Mouse (Mus musculus) WW6 (cell line): Measurements from ENCODE around the gene Gm9803.

Source experiments
- DNase-seq: peaks from one replicate; pipeline ENCODE4 v3.0.0-alpha.2; 2013; ENCODE audit warnings: low read depth, low spot score

Gm9803 gene

GRCm38 (mm10) chr10:43512976-43513375, 10.9 kb upstream of the Gm9803 start:
- DNase-seq: no peak

GRCm38 (mm10) chr10:43516992-43517660, 6.8 kb upstream of the Gm9803 start:
- DNase-seq: no peak

GRCm38 (mm10) chr10:43517836-43518235, 6.0 kb upstream of the Gm9803 start:
- DNase-seq: no peak

- no peak for DNase-seq
Measured at GRCm38 (mm10) chr10:43518368-43518767, 5.5 kb upstream of the Gm9803 start.

GRCm38 (mm10) chr10:43519977-43520376, 3.9 kb upstream of the Gm9803 start:
- DNase-seq: no peak

GRCm38 (mm10) chr10:43527283-43528269, 3.7 kb downstream of the Gm9803 start:
- DNase-seq: no peak

- no peak for DNase-seq
Measured at GRCm38 (mm10) chr10:43534382-43534781, 10.5 kb downstream of the Gm9803 start.

GRCm38 (mm10) chr10:43537652-43538051, 13.8 kb downstream of the Gm9803 start:
- DNase-seq: no peak

GRCm38 (mm10) chr10:43538831-43539230, 14.9 kb downstream of the Gm9803 start:
- no peak for DNase-seq

GRCm38 (mm10) chr10:43539746-43540310, 15.9 kb downstream of the Gm9803 start:
- DNase-seq: no peak

- DNase-seq: peak; percentile 81
Measured at GRCm38 (mm10) chr10:43540442-43541152, 16.7 kb downstream of the Gm9803 start, which contains the start of gene 1700021F05Rik. TSS of gene 1700021F05Rik (minus strand) at chr10:43540994.

GRCm38 (mm10) chr10:43541153-43541544, 17.3 kb downstream of the Gm9803 start:
- no peak for DNase-seq

- no peak for DNase-seq
Measured at GRCm38 (mm10) chr10:43549411-43549810, 25.5 kb downstream of the Gm9803 start.

GRCm38 (mm10) chr10:43550923-43551322, 27.0 kb downstream of the Gm9803 start:
- DNase-seq: no peak

- DNase-seq: peak; percentile 71
Measured at GRCm38 (mm10) chr10:43551388-43551787, 27.5 kb downstream of the Gm9803 start.

- no peak for DNase-seq
Measured at GRCm38 (mm10) chr10:43557630-43558165, 33.8 kb downstream of the Gm9803 start.

- no peak for DNase-seq
Measured at GRCm38 (mm10) chr10:43559313-43559712, 35.4 kb downstream of the Gm9803 start.

- no peak for DNase-seq
Measured at GRCm38 (mm10) chr10:43560765-43561164, 36.9 kb downstream of the Gm9803 start.

GRCm38 (mm10) chr10:43561311-43561710, 37.4 kb downstream of the Gm9803 start:
- no peak for DNase-seq
